Mouse (Mus musculus) lung, postnatal 0 days (tissue): ENCODE data around the gene Dkkl1.

Source experiments
- CTCF ChIP-seq: IDR thresholded peaks from 2 replicates; pipeline ENCODE4 v1.5.1; 2016; ENCODE audit warnings: antibody characterized with exemption, mild to moderate bottlenecking
- EP300 ChIP-seq: IDR thresholded peaks from 2 replicates; pipeline ENCODE4 v1.6.1; 2016; ENCODE audit warnings: antibody characterized with exemption, mild to moderate bottlenecking, control low read depth

- no peak for TF ChIP-seq CTCF
- no peak for TF ChIP-seq EP300
These were observed 20.1 kb downstream of the Dkkl1 start for GRCm38 (mm10) chr7:45191803-45192363.
